Mouse (Mus musculus) layer of hippocampus, postnatal 10 days (tissue): ENCODE data around the gene Sufu. TPM values are rescaled to one million over a fixed set of nuclear protein-coding genes. Genes with fewer than 3 reads are reported as not detected.
A peak's percentile ranks its signal among the peaks of the same experiment; 100 is the strongest.

Source experiments
- DNase-seq, 2 experiments: peaks; one replicate each; pipeline ENCODE4 v3.0.0; 2021; ENCODE audit warnings: low spot score in 2 of 2
- total RNA-seq, 2 experiments: library from RNA; stranded (reverse); gene quantifications; 2 replicates each; pipeline ENCODE4 v1.2.3; 2021

Gene Sufu
- total RNA-seq, 2 experiments from 2014 or later: 20.8 to 21.9 TPM

DNA sequence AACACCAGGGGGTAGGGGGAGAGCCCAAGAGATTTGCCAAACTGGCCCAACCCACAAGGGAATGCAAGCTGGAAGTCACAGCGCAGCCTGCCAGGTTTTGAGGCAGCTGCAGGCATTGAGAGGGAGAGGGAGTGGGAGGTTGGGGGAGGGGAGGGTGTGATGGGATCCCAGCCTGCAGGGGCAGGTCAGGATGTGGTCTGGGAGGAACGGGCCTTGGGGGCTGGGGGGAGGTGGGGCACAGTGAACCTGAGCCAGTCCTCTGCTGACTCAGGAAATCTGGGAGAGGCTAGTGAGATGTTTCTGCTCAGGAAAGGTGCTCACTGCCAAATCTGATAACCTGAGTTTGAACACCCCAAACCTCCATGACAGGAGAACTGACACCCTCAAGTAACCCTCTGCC lies 93.9 kb downstream of the Sufu start:
- DNase-seq: no peak

- no peak for DNase-seq
Observed at GRCm38 (mm10) chr19:46495136-46495535, 98.4 kb downstream of the Sufu start.

DNA sequence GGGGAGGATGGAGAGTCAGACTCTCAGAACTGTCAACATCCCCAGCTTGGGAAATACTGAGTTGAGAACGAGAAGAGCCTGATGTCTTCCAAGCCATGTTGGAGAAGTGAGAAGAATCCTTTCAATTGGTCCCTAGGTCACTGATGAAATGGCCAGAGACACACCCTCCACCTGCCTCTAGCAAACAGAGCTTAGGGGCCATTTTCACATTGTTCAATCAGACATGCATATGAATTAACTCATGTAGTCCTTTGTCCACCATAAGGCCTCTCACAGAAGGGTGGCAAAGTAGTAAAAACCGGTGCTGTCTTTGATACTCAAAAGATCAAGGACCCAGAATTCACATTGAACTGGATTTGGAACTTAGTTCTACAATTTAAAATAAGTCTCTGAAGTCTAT lies 100.5 kb downstream of the Sufu start:
- DNase-seq: no peak

GRCm38 (mm10) chr19:46499539-46499835 lies 102.8 kb downstream of the Sufu start:
- DNase-seq: no peak

GRCm38 (mm10) chr19:46499836-46500580 lies 103.3 kb downstream of the Sufu start:
- DNase-seq: peak; percentile 92 to 94

DNA sequence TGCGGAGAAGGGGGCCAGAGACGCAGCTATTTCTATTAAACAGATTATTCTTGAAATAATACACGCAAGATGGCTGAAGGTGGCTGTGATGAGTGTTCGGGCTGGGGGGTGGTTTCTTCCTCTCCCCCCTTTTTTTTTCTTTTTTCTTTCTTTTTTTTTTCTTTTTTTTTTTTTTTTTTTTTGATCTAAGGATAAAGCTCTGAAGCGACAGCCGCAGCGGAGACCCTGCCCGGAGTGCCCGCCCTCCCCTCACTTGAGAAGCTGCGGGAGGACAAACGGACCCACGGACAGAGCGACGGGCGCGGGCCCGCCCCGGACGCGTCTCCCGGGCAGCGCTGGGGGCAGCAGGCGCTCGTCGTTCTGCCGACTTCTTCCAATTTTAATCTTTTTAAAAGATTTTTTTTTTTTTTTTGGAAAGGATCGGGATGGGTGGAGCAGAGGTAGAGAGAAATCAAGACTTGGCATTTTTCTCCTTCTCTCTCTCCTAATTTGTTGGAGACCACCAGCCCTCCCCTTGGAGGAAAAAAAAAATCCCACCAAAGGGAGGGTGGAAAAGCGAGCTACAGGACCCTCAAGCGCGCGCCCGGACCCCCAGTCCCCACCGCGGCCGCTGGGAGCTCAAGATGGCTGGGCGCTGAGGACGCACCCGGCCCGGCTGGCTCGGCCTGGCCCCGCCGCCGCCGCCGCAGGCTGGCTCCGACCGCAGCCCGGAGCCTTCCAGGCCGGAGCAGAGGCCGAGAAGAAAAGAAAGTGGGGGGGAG lies 104.1 kb downstream of the Sufu start:
- peak in 1 of 2 experiments; percentile 72 for DNase-seq

DNA sequence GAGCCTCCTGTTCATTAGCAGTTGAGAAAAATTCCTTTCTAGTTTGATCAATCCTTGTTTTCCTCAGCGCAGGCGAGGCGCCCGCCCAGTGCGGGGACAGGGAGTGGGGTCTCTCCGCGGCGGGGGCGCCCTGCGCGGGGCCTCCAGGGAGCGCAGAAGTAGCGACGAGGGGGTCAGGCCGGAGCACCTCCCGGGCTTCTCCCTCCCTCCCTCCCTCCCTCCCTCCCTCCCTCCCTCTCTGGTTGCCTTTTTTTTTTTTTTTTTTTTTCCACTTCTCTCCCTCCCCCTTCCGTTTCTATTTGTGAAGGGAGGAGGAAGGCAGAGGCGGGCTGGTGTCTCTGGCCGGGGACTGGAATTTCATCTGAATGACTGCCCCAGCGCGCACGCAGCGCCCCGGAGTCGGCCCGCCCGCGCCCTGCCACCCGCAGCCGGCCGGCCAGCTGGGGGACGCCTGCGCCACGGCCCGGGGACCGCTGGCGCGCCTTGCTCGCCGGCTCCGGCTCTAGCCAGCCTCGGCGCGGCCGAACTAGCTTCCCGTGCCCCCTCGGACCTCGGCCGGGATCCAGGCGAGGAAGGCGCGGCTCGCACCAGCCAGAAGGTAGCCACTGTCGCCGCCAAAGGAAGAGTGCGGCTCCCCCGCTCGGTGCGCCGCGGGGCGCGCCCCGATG lies 104.8 kb downstream of the Sufu start, which contains the start of gene Trim8:
Gene Trim8 (plus strand): TSS at position 302 of the 668 bp plus-strand sequence.
- DNase-seq: peak; percentile 81 to 85

- DNase-seq: peak; percentile 75 to 83
Observed at GRCm38 (mm10) chr19:46502069-46502455, 105.4 kb downstream of the Sufu start.

- DNase-seq: peak; percentile 78 to 82
Observed at GRCm38 (mm10) chr19:46502471-46503166, 105.9 kb downstream of the Sufu start.

DNA sequence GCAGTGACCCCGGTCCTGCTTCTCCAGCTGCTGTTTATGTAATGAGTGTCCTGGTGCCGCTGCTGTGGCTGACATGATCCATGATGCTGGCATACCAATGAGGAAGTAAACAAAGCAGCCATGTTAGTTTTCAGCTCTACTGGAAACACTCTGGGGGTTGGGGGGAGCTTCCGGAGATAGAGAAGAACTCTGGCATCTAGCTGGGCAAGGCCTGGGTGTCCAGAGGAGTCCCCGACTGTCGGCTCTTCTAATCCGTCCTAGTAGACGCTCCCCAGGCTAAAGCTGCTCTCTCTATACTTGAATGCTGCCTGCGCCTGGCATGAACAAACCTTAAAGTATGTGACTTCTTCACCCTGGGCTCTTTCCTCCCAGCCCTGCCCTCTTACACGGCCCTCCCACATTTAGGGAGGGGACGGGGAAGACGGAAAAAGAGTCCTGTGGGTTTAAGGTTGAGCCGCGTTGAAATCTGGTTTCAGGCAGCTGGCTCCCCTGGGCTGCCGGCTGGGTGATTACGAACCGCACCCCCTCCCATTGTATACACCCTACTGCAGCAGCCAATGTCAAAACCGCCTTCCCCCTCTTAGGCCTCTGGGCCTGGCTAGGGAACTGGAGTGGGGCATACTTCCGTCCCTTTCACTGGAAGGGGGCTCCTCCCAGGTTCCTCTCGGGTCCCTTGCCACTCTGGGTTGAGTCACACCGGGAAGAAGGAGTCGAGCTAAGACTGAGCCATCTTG lies 106.8 kb downstream of the Sufu start:
- DNase-seq: peak in 1 of 2 experiments; percentile 54

DNA sequence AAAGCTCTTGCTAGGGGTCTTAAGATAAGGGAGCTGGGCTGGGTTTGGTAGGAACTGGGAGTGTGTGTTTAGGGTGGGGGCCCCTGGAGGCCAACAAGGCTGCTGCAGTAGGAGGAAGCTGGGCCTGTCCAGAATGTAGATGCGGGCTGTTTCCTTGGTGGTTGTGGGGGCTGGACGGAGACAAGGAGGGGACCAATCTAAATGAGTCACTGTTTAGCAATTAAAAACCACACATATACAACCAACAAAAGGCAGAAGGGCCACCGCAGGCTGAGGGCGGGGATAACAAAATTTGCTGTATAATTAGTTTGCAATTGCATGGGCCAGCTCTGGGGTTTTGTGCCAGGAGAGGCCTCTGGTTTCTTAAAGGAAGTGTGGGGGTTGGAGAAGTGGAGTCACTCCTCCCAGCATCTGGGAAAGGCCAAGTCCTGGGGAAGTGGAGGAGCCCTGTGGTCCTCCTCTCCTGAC lies 107.4 kb downstream of the Sufu start:
- peak in 1 of 2 experiments; percentile 54 for DNase-seq

DNA sequence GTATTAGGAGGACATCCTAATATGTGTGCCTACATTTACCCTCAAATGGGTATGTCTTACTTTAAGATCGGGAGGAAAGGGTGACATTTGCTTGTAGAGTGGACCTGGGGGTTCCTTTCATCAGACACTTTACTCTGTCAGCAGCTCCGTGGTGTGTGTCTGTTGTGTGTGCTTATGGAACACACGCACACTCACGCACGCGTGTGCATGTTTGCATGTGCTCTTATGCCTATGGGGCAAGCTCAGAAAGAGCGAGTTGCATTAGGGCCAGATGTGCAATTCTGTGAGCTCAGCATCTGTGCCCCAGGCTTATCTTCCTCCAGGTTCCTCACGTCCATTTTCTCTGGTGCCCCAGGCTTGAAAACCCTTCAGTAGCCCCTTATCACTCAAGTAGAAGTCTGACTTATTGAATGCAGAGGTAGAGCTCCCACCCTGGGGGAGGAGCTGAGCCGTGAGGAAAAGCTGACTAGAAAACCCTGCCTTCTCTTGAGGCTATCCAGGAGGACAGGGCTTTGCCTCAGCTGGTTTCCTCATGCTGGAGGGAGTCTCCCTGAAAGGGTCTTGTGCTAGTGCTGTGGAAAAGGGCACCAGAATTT lies 108.2 kb downstream of the Sufu start:
- DNase-seq: no peak

GRCm38 (mm10) chr19:46505646-46506371 lies 109.1 kb downstream of the Sufu start:
- no peak for DNase-seq

DNA sequence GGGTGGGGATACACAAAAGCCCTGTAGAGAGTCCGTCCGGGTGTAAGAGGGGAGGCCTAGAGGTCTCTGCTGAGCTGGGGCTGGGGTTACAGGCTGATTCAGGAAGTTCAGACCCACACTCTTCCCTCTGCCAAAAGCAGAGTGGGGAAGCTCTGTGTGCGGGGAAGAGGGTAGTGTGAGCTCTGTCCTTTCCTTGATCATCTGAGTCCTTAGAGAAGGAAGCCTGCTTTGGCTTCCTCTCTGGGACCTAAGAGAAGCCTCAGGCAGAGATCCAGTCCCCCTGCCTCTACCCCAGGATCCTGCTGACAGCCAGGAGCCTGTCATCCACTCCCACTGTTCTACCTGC lies 109.6 kb downstream of the Sufu start:
- peak in 1 of 2 experiments; percentile 21 for DNase-seq

GRCm38 (mm10) chr19:46507181-46507581 lies 110.5 kb downstream of the Sufu start:
- DNase-seq: peak in 1 of 2 experiments; percentile 66

- DNase-seq: peak in 1 of 2 experiments; percentile 16
Observed at GRCm38 (mm10) chr19:46507806-46508205, 111.1 kb downstream of the Sufu start.

- DNase-seq: no peak
Observed at GRCm38 (mm10) chr19:46508738-46509137, 112.0 kb downstream of the Sufu start.

DNA sequence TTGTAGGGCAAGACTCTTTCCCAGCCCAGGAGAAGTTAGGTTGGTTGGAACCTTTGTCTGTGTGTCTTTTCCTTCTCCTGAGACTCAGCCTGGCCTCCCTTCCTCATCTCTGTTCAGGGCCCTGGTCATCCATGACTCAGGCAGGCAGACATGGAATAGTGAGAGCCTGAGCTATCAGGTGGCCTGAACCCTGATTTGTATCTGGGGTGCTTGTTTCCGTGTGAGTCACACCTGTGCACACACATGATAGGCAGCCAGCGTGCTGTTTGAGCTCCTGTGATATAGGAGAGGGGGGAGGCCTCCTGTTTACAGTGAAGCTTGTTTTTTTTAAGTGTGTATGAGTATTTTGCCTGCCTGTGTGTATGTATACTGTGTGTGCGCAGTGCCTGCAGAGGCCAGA lies 112.5 kb downstream of the Sufu start:
- no peak for DNase-seq

GRCm38 (mm10) chr19:46509736-46510135 lies 113.0 kb downstream of the Sufu start:
- DNase-seq: no peak

- no peak for DNase-seq
Observed at GRCm38 (mm10) chr19:46510401-46510800, 113.7 kb downstream of the Sufu start.
